Mouse (Mus musculus) v-Abl transformed pro-B cells (cell line): Measurements from ENCODE around the gene Klhl7.

Experiments
- in situ Hi-C, 2 experiments: fragments of 400-800 bp; cut with MboI; formaldehyde crosslinking; loops; one replicate each; pipeline ENCODE4 v1.15.1; 2025; ENCODE audit not compliant: unreplicated experiment in 2 of 2

Klhl7 gene

DNA sequence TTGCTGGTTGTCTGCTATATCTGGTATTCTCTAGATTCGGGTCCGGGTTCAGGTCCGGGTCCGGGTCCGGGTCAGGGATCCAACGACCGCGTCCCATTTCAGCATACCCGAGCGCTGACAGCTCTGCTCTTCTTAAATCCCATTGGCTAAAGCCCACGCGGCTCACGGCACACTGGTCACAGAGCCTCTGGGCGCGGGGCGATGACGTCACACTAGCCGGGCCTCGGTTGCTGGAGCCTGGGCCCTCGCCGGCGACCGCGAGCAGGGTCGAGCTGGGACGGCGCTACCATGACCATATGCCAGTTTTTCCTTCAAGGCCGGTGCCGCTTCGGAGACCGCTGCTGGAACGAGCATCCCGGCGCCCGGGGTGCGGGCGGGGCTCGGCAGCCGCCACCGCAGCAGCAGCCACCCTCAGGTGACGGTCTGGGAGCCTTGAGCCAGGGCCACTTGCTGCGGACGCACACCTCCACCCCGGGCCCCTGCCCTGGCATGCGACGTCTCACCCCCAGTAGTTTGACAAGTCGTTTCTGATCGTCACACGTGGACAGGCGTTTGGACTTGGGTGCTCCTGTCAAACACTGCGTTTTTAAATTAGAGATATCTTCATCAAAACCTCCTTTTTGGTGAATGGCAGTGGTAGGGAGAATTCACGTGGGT lies 64.5 kb downstream of the Klhl7 start, which contains the start of gene Nupl2:
TSS of gene Nupl2 (plus strand) at position 175 of the 657 bp plus-strand sequence.
- in situ Hi-C loops, result loop anchor here in 1 of 2 experiments (25.0 kb wide), 1 partner anchor 322 kb away; no protein-coding TSS in a partner anchor

DNA sequence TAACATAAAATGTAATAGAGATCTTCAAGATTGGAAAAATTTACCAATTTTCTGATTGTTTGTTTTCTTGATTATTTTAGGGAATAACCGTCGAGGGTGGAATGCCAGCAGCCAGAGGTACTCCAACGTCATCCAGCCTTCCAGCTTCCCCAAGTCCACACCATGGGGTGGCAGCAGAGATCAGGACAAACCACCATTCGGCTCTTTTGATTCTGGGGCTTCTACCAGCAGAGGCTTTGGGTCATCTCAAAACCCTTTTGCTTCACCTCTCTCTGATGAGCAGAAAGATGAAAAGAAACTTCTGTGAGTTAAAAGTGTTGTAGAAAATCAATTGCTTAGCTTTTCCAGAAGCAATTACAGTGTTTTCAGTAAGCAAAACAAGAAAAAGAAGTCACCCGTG lies 66.9 kb downstream of the Klhl7 start:
- in situ Hi-C loops, result loop anchor here in 1 of 2 experiments (25.0 kb wide), 1 partner anchor 320 kb away; no protein-coding TSS in a partner anchor

DNA sequence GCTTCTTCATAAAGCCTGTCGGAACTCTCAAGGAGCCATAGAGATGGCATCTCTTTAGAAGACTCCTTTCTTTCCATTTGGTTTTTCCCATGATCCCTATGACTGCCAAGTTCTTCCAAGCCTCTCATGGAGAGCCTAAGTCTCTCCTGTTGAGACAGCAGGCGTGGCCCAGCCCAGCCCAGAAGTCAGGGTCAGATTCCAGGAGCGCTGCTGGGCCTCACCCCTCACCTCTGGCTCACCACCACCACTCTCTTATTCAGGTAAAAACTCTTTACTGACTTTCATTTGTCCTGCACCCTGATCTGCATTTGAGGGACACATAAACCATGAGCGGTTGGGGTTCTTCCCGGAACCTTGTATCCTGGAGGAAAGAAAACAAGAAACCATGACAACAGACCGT lies 69.5 kb downstream of the Klhl7 start:
- in situ Hi-C loops, result loop anchor here in 1 of 2 experiments (25.0 kb wide), 1 partner anchor 317 kb away; no protein-coding TSS in a partner anchor

DNA sequence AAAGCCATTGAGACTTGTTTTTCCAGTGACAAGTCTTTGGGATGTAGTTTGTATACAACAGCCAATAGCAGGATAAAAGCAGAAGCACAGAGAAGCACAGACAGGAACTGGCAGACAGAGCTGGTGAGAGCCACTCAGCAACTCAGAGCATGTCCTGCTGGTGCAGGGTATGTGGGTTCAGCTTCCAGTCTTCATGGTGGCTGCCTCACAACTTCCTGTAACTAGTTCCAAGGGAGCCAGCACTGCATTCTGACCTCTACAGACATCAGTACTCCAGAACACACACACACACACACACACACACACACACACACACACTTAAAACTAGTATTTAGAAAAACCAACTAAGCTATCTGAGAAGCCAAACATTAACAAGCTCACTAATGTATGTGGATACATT lies 71.7 kb downstream of the Klhl7 start:
- in situ Hi-C loops, result loop anchor here in 1 of 2 experiments (25.0 kb wide), 1 partner anchor 315 kb away; no protein-coding TSS in a partner anchor

DNA sequence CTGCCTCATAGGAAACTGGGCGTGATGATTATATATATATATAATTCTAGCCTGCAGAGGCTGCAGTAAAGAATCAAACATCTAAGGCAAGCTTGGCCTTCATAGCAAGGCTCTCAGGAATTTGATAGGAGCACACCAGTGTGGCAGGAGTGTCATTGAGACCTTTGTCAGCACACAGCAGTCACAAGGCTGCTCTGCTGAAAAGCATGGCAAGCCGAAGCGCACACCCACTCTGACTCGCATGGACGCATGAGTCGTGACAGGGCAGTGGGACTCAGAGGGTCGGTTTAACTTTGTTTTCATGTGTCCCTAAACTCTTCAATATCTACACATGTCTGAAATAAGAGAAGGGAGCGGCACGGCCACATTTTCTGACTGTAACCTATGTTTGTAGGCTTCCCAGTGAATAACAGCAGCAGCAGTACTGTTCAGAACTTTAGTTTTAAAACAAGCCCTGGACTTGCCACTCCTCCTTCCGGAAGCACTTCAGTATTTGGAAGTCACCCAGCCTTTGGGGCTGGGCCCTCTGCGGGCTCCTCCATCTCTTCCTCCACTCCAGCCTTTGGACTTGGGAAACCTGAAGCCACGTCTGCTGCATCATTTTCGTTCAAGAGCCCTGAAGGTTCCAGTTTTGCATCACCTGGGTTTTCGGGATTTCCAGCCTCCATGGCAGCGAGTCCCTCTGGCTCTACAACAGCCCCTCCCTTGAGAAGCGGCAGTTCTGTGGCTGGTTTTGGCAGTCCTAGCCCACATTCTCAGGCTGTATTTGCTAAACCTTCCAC lies 81.3 kb downstream of the Klhl7 start:
- in situ Hi-C loops, result no loop called here

DNA sequence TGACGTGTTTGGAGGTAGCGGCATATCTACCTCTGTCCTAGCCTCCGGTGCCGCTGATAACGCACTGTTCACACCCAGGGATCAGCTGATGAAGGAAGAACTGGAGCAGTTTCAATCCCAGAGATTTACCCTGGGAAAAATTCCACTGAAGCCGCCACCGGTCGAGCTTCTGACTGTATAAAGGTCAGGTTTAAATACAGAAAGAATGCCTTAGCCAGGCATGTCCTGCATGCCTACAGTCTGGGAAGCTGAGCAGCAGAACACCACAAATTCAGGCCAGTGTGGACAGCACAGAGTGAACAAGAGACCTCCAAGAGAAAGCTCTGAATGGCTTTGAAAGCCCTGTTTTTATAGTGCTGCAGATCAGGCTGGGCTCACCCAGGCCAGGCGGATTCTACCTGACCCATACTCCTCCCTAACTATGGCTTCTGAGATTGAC lies 81.9 kb downstream of the Klhl7 start:
- in situ Hi-C loops, result no loop called here

DNA sequence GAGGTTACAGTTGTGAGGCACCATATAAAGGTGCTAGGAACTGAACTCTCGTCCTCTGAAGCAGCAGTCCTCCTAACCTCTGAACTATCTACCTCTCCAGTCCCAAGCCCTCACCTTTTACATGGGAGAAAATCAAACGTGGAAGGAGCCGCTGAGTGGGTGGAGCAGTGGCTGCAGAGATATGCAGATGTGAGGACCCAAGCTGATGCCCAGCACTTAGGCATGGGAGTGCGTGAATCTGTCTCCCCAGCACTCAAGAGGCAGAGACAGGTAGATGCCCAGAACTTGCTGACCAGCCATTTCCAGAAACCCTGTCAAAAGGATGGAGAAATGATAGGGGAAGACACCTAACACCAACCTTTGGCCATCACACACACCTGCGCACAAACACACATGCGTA lies 82.7 kb downstream of the Klhl7 start:
- in situ Hi-C loops, result no loop called here

DNA sequence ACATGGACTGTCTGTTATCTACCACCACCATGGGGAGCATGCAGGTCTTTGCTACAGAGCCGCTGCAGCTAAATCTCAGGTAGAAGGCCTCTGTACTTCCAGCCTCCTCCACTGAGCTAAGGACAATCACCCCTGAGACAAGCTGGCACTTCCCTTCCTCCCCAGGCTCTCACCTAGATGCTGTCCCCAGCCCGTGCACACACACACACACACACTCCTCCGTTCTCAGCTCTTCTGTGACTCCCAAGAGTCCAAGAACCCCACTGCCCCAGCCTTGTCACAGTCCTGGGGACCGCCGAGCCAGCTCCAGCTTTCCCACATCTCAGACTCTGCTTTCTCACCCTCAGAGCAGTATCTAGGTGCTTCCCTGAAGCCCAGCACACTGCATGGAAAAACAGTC lies 83.6 kb downstream of the Klhl7 start:
- in situ Hi-C loops, result no loop called here

DNA sequence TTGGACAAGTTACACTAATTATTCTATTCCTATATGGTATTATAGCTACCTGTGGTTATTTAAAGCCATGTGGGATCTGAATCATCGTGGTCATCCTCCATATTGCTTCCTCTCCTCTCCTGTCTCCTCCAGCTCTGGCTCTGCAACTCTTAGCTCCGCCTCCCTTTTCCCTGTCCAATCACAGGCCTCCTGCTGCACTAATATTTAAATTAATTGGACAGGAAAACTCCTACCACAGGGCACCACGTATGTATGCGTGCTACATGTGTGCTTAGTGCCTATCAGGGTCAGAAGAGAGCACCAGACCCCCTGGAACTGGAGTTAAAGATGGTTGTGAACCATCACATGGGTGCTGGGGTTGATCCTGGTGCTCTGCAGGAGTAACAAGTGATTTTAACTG lies 88.1 kb downstream of the Klhl7 start:
- in situ Hi-C loops, result no loop called here

DNA sequence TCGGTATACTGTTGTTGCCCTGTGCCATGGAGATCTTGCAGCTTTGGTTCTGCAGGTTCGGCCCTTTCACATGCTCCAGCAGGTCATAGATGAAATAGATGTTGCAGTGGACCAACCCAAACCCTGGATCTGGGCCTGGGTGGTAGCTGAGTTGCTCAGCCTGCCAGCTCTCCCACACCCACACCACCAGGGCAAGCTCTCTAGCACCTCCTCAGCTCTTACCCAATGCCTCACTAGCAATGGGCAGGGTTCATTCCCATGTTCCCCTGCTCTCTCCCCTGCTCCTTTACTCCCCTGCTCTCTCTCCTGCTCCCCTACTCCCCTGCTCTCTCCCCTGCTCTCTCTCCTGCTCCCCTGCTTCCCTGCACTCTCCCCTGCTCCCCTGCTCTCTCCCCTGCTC lies 91.4 kb downstream of the Klhl7 start:
- in situ Hi-C loops, result no loop called here

DNA sequence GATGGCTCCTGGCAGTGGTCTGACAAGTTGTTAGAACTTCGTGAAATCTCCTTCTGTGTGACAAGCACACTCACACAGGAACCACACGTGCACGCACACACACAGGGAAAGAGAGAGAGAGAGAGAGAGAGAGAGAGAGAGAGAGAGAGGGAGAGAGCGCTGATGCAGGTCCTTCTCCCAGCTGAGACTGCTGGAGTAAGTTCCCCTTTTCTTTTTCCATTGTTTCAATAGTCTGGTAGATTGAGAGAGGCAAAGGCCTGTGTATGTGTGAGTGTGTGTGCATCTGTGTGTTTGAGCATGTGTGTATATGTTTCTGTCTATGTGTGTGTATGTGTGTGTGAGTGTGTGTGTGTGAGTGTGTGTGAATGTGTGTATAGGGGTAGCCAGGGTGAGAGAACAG lies 100.6 kb downstream of the Klhl7 start:
- in situ Hi-C loops, result no loop called here

DNA sequence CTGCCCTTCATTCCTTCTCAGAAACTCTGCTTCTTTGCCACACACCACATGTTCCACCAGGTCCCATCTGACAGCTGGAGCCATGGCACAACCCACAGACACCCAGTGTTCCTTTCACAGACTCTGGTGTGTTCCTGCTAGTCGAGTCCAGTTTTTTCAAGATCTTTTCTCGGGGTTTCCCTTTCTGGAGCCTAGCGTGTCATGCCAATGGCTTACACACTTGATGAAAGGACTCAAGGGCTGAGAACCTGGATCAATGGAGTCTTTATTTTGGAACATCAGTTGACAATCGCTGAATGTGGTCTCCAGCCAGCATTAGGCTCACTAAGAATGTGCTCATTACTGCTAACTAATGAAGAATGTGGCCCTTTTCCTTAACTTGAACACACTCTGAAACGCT lies 102.1 kb downstream of the Klhl7 start:
- in situ Hi-C loops, result no loop called here

DNA sequence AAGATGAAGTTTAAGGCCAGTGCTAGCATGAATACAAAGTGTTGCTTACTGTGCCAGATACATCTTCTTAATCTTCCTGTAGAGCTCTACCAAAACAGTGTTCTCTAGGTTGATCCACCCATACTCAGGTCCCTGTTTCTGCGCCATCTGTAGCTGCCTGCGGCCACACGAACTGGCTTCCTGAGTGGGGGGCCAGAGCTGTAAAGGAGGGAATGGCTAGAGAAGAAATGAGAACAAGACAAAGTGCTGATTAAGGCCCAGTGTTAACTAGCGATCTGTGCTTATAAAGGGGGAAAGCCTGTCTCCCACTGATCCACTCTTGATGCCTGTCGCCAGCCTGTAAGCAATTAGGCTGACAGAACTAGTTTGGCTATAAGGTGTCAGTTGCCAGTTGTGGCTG lies 102.9 kb downstream of the Klhl7 start:
- in situ Hi-C loops, result no loop called here

DNA sequence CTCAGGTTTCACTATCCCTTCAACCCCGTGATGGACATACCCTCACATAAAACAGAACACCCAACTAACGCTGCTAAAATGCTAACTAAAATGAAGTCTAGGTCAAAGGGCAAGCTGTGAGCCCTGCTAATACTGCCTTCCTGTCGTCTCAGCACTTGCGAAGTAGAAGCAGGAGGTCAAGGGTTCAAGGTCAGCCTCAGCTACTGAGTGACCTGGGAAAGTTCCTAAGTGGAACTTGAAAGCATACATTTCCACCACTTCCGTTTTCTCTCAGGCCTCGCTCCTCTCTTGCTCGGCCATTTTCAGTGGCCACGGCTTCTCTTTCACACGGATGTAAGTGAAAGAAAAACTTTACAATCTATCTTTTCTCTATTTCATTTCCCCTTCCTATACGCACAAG lies 107.6 kb downstream of the Klhl7 start:
- in situ Hi-C loops, result no loop called here

DNA sequence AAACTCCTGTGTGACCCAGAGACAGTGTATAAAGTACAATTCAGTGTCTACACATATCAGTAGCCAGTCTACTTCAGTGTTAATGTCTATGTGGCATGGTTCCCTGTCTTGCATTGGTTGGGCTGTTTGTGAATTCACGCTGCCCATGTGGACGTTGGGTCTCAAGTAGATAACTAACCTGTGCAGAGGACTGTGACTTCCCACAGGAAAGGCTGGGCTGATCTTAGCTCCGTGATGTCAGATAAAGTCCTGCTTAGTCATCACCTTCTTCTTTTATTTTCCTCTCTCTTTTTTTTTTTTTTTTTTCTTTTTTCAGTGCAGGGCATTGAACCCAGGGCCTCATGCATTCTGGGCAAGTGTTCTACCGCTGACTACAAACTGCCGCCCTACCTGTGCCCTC lies 108.1 kb downstream of the Klhl7 start:
- in situ Hi-C loops, result no loop called here
